Mouse (Mus musculus) 3T3-L1 (cell line): Measurements from ENCODE around the gene Sufu.

Experiments
- DNase-seq: peaks from one replicate; pipeline ENCODE4 v3.0.0-alpha.2; 2015; ENCODE audit warnings: low read depth, low spot score

Sufu gene

GRCm38 (mm10) chr19:46396686-46397435 is at the start of gene Sufu:
Sufu (plus strand) TSS chr19:46396896.
- peak; percentile 99 for DNase-seq

DNA sequence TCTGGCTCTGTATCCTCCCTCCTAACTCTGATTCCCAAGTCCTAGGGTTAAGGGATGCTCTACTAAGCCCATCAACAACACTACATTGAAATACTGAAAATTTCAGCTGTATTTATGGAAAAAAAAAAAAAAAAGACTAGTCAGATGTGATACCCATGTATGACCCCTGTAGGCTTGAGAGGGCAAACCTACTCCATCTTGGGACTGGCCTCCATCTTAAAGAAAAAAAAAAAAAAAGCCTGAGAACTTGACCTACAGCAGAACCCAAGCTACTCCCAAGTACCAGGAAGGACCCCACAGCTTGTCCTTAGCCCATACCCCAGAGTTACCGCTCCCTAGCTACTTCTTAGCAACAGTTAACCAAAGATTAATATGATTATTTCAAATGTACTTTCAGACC is 49.5 kb upstream of the Sufu start:
- no peak for DNase-seq

- DNase-seq = peak; percentile 58
These were observed 48.6 kb upstream of the Sufu start for GRCm38 (mm10) chr19:46347936-46348668.

- DNase-seq = peak; percentile 58
These were observed 47.8 kb upstream of the Sufu start for GRCm38 (mm10) chr19:46348761-46349458.

DNA sequence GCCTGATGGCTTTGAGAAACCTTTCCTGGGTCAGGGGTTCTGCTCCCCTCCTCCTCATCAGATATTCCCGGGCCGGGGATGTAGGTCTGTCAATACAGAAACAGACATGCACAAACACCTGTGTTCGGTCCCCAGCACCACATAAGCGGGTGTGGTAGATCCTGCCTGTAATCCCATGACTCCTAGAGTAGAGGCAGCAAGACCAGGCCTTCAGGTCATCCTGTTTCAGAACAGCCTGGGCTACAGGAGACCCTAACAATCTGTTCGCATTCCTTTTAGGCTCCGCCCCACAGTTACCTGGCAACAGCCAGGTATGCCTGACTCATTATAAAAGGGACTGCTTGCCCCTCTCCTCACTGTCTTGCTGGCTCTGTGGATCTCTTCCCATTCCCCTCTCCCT is 47.1 kb upstream of the Sufu start:
- no peak for DNase-seq

DNA sequence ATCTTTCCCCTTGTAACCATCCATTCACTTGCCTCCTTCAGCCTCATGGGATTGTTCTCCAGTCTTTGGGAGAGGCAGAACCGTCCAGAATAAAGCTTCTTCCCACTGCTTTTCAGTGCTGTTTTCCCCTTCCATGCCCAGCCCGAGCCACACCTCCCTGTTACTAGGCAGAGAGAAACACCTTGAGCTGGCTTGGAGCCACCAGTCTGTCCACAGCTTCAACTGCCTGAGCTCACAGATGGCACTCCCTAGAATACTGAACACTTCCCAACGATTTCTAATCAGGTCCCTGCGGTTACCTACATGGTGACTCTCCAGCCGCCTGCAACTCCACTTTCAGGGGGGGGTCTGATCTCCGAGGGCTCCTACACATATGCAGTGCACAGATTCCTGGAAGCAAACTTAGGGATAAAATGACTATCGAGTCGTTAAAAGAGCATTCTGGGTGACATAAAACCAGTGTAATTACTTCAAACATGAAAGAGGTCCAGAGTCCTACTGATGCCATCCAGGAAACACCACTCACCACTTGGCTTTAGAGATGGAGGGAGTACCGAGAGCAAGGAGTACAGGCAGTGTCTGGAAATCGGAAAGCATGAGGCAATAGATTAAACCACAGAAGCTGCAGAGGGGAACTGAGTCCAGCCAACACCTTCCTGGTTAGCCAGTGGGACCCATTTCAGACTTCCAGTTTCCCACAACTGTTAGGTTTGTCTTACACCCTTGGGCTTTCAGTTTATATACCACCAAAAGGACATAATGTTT is 46.3 kb upstream of the Sufu start, which contains the start of gene 2310034G01Rik:
2310034G01Rik (minus strand) TSS at position 135 of the 765 bp plus-strand sequence.
- DNase-seq = no peak

DNA sequence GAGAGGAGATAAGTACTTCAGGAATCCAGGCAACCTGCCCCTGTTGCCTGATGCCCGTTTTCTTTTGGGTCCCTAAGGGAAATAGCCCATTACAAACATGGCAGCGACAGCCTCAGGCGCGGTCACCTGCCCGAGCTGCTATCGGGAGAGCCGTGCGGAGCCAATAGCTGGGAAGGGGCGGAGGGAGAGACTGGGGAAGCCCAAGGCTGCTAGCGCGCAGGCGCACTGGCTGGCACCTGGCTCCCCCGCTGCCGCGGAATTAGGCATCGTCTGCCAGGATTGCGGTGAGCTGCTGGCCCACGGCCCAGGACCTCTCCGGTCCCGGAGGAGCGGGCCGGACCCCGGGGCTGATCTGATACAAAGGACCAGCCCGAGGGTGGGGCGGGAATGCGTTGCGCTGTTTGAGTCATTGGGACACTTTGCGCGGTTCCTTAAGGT is 40.0 kb upstream of the Sufu start:
- DNase-seq = no peak

DNA sequence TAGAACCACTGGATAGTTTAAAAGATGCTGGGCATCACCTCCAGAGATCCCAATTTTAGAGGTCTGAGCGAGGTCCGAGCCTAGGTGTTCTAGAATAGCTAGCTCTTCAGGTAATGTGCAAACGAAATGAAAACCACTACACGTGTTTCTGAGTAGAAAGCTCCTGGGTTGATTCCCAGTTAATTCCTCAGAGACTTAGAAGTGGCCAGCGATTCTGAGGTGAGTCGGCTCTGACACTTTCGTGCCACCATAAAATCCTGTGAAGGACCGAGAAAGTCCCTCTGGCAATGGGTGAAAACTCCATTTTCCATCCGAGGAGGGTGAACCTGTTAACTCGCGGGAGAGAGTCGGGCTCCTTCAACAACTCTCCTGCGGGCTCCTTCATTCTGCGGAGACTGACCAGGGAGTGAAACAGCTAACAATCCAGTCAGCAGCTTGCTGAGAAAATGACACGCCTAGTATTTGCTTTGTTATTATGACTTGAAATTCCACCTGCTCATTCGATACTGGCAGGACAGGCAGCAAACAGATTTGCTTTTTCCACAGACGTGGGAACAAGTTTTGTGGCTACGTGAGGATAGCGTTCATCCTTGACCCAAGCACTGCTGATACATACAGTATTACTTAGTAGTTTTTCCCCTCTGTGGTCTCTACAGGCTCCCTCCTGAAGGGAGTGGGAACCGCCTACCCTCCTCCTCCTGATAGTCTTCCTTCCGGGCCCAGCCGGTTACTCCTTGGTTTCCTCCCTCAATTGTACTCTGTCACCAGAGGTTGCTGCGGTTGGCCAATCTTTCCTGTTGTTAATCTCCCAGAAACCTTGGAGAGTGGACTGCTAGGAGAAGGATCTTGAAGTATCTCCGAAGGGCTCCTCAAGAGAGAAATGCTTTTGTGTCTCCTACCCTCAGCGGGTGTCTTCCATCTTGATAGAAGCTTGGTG is 39.1 kb upstream of the Sufu start:
- no peak for DNase-seq

DNA sequence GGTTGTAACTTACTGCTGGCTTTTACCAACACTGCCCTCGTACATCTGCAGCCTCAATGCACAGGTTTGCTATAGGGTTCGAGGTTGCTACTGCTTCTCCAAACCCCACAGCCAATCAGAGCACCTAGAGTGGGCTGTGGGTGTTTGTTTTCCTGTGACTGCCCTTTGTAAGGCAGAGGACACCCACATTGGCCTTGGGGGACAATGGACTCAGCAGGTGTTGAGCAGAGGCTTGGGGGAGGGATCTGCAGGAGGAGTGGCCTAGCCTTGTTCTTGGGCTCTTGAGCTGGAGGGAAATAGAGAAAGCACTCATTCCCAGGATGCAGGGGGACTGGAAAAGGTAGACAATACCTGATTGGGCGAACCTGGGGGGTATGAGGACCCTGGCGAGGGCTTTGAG is 38.3 kb upstream of the Sufu start:
- no peak for DNase-seq

GRCm38 (mm10) chr19:46362104-46362503 is 34.6 kb upstream of the Sufu start:
- DNase-seq = no peak

DNA sequence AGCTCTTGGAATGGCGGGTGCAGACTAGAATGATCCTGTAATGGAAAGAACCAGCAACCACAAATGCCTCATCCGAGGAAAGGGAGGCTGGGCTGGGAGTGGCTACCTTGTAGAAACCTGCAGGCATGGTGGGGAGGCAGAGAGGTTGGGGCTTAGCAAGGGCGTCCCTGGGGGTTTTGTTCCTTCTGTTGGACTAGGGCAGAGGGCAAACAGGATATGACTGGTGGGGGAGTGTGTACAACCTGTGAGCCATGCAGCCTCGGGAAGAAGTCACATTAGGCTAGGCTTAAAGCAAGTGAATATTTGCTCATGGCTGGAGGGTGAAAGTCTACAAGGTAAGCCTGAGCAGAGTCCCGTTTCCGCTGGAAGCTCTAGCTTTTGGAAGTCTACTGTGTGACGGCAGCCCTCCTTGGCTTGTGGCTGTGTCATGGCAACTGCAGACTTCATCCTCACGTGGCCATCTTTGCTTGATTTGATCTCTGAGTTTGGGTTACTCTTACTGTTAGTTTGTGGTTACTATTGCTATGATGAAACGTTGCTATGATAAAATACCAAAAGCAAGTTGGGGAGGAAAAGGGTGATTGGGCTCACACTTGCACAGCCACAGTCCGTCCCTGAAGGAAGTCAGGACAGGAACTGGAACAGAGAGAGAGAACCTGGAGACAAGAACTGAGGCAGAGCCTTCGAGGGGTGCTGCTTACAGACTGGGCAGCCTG is 33.2 kb upstream of the Sufu start:
- no peak for DNase-seq

GRCm38 (mm10) chr19:46367798-46368590 is 28.7 kb upstream of the Sufu start:
- DNase-seq = no peak

DNA sequence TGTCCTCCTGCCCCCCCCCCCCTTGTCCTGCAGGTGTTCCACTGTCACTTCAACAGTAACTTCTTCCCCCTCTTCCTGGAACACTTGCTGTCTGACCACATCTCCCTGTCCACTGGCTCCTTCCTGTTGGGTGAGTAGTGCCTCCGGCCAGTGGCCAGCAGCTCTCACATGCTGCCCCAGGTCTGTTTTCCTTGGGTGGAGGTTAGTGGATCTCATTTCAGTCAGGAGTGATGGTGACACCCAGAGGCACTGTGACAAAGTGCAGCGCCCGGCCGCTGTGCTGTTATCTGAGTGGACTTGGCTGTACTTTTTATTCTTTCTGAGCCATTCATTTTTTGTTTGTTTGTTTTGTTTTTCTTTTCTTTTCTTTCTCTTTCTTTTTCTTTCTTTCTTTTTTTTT is 27.5 kb upstream of the Sufu start:
- DNase-seq = peak; percentile 92

- DNase-seq = peak; percentile 29
These were observed 22.1 kb upstream of the Sufu start for GRCm38 (mm10) chr19:46374477-46375088.

- peak; percentile 61 for DNase-seq
These were observed 21.2 kb upstream of the Sufu start for GRCm38 (mm10) chr19:46375489-46375888.

DNA sequence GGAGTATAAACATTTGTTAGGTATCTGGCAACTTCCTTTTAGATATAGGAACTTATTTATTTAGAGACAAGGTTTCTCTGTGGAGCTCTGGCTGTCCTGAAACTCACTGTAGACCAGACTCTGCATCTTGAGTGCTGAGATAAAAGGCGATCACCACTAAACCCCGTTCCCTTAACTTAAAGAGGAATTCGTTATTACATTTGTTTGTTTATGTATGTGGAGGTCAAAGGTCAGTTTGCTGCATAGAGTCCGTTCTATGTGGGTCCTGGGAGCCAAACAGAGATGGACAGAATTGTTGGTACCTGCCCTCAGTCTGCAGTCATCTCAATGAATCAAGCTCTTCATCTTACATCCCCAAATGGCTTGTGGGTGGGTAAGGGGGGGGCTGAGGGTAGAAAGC is 20.8 kb upstream of the Sufu start:
- no peak for DNase-seq

GRCm38 (mm10) chr19:46382275-46382674 is 14.4 kb upstream of the Sufu start:
- DNase-seq = no peak

- DNase-seq = peak; percentile 50
These were observed 6.8 kb upstream of the Sufu start for GRCm38 (mm10) chr19:46389872-46390271.

GRCm38 (mm10) chr19:46392018-46392417 is 4.7 kb upstream of the Sufu start:
- DNase-seq = peak; percentile 82
